Mouse (Mus musculus): ENCODE data around the gene Klkb1. TPM values are rescaled to one million over a fixed set of nuclear protein-coding genes. Genes with fewer than 3 reads are reported as not detected.
"Not testable (repeated sequence)": the region's sequence is repeated elsewhere in the genome, so short reads cannot be mapped to it uniquely, and the experiment has no call there.

Gene Klkb1
- total RNA-seq (2021): not detected
- long read RNA-seq, experiment 1: 0 reads
- long read RNA-seq, experiment 2: 0 reads

DNA sequence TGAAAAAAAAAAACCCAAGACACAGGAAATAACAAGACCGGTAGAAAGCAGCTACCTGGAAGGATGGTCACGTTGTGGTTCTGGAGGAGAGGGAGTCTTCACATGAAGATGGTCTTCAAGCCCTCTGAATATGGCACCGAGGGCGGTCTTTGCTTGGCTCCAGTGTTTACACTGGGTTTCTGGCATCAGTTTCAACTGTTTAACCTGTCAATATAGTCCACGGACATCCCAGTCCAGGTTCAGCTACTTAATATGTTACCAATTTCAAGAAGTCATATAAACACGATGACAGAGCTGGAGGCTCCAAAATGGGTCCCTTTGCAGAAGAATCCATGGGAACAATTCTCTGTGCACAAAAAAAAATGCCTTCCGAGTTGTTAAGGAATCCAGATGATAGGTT is at the start of gene Klkb1:
Gene Klkb1, minus strand, starts transcription at position 173 of the 400 bp plus-strand sequence.
- DNase-seq: no peak

DNA sequence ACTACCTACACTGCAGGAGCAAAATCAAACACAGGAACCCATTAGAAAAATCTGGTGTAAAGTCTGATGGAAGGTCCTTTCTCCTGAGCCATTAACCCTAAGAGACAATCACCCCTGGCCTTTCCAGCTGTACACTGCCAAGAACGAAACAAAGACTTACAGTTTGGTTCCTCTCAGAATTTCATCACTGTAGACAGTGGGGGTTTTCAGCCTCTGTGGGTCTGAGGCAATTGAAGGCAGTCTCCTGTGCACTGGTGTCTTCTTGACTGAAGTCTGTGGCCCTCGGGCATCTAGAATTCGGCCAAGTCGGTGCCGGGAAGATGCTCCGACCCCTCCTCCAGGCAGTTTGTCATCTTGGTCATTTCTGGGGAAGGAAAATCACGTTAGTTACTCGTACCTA is 49.6 kb upstream of the Klkb1 start:
- DNase-seq: no peak

DNA sequence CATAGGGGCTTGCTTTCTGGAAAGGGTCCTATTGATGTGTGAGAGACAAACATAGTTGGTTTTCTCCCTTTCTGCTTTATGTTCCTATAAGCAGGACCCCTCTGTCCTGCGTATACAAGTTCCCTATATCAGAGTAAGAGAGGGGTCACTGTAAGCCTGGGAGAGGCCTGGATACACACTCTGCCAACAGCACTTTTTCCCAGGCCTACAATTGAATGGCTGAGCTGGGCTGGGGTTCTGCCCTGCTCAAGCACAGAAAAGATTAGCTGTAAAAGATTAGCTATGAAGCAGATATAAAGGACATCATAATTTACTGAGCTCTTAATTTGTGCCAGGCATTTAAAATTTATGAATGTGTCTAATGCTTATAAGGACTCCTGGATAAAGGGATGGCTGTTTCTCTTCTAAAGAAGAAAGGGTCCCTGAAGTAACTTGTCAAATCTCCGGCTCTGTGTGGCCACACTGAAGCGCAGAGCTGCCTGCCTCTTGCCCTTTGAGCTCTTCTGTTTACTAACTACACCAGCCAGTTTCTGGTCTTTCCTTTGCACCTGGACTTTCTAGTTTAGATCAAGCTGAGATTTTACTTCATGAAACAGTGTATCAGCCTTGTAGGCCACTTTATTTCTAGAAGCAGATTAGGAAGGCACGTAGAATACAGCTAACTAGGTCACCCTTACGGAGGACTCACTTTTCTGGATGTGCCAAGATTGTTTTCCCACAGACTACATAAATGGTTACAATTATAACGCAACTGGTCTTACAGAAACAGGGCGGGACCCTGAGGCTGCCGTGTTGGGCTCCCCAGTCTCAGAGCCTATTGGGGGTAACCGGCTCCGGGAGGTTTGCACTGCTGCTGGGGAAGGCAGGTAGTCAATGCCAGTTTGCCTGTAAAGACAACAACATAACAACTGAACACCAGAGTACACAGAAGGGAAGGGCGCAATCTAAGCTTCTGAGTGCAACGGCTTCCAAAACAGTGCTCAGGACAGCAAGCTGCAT is 47.3 kb upstream of the Klkb1 start:
- DNase-seq: no peak

DNA sequence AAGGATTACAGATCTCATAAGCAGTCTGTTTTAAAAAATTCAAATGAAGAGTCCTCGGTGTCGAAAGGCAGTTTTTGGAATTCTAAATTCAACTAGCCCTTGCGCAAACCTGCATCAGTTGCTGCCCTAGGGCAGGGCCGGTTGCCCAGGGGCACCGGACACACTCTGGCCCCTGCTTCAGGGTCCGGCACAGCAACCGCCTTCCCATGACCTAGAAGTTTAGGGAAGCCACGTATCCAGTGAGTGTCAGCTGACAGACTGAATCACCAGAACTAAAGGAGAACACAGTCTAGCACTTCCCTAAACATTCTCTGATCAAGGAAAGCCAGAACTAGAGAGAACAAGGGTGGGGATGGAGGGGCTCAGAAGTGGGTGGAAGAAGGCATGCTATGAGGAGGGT is 38.8 kb upstream of the Klkb1 start:
- no peak for DNase-seq

DNA sequence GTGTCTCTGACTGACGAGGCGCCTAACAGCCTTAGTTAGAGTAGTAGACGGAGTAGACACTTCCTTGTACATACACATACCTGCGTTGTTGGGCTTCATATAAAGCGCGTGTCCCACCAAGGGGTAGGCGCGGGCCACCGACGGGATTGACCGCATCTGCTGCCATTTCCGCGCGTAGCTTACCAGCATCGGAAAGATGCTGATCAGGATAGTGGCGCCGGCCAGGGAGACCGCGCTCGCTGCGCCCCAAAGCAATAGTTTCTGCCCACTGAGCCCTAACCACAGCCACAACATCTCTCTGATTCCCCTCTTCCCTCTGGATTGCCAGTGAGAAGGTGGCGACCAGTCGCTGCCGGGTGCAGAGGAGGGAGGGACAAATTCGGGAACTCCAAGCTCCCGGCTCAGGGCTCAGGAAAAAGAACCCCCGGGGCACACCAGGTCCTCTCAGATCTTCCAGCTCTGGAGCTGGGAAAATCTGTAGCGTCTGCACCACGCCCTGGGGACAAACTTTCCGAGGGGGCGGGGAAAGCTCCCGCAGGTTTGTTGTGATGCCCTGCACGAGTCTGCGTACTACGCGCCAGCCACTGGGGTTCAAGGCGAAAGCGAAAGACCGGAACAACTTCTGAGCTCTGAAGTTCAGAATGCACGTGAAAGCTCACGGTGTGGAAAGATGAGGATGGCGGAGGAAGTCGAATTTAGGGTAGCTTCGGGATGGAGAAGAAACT is 38.2 kb upstream of the Klkb1 start, which contains the start of gene Cyp4v3:
Gene Cyp4v3, minus strand, starts transcription at position 532 of the 725 bp plus-strand sequence.
- peak; percentile 60 for DNase-seq

DNA sequence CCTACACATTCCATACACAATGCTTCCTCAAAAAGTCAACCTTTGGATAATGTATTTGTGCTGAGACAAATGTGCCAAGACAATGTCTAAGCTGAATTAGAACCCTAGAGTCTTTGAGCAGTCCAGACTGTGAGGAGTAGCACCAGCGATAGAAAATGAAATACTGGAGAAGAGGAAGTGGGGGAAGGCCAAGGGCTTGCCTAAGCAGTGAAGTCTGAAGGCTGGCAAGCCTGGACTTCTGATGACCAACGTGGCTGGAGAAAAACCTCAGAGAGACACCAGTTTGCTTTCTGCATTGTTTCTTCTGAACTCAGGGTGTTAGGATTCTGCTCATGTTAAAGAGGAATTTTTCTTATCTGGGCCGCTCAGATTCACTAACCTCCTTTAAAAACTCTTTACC is 36.2 kb upstream of the Klkb1 start:
- no peak for DNase-seq

DNA sequence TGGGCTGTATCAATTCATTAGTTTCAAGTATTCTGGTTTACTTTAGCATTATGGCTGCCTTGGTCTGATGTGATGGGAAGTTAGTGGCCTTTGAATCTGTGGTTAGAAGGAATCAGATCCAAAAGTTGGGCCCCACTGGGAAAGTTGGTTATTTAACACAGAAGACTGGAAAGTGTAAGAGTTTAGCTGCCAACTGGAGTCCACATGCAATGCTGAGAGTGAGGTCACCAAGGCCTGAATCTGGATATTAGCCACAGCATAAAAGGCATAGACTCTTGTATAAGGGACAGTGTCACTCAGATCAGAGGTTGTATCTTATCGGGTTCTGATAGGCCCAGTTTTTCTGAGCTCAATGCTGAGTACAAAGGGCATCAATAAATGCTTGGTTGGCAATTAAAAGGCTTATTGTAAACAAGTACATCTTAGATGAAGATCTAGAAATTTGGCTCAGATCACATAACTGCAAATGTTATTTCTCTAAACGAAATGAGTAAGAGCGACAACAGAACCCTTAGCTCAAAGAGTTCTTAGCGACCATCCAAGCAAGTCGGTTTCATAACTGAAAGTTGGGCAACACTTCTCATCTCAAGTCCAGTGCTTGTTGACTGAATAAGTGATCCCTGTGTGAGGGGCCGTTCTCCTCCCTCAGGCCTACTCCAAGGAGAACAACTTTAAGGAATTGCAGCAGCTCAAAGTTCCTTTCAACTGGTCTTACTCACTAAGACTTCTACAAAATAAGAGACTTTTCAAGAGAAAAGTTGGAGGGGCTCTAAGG is 34.7 kb upstream of the Klkb1 start:
- DNase-seq: no peak

DNA sequence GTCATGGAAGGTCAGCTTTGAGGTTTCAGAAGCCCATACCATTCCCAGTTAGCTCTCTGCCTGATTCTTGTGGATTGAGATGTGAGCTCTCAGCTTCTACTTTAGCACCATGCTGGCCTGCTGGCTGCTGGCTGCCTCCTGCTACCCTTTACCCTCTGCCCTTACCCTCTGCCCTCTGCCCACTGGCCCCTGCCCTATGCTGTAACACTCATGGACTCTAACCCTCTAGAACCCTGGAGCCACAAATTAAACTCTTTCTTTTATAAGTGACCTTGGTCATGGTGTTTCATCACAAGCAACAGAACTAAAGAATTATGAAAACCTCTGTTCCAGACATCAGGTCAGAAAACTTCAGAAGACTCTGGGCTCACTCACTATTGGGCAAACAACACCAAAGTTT is 32.4 kb upstream of the Klkb1 start:
- DNase-seq: not testable (repeated sequence)

DNA sequence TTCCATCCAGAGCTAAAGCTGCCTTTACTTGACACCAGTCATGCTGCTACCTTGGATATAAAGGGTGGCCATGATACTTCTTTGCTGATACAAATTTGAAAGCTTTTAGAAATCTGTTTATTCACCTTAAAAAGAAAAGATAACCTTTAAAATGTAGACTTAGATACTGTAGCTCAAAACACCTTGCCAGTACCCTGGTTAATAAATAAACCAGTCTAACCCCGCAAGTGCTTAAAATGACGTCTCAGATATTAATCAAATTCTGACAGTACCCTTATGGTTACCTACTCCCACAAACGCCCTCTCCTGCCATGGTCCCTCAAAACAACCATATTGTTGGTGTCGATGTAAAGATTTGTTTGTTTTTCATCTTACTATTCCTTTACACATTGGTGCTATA is 29.5 kb upstream of the Klkb1 start:
- DNase-seq: no peak

DNA sequence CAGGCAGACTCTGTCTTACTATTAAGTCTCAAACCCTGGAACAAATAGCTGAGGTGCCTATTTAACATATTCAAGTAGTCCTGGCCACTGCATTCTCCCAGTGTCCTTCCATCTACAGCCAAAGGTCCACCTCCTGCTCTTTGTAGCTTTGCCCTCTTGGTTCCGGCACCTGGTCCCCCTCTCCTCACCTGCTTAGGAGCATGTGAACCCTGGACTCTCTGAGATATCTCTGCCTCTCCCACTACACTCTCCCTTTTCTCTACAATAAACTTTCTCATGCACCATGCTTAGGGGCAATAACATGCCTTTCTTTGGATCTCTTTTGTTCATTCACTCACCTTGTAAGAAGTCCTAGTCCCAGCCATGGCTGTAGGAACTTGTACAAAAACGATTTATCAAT is 26.7 kb upstream of the Klkb1 start:
- no peak for DNase-seq

DNA sequence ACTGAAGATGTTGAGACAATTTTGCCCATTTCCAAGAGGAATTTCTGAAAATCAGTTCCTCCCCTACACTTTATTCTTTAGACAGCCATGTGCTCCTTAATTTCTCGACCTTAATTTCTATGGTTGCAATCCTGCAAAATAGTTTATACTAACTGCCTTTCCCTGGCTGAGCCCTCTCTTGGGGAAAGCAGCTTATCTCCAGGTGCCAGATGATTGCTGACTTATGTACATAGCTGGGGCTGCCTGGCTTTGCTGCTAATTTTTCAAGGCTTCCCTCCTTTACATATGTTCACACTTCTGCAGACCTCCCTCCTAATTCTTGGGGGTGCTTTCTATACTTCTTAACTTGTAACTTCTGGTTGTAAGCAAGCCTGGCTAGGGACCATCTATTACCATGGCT is 26.3 kb upstream of the Klkb1 start:
- DNase-seq: no peak

DNA sequence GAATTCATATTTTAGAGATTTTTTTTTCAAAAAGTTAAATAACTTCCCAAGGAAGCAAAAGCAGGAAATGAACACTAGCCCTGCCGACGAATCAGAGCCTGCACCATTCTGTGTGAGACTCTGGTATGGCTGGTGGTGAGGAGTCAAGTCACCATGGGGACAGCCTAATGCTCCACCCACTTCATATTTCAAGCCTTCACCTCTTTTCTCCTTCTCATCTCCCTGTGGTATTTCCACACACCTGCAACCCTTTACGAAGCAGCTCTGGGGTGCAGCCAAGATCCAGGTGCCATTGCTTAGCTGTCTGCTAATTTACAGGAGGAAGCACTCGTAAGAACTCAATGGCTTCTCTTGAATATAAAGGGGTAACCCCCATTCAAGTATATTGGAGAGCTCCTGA is 16.3 kb upstream of the Klkb1 start:
- DNase-seq: no peak

DNA sequence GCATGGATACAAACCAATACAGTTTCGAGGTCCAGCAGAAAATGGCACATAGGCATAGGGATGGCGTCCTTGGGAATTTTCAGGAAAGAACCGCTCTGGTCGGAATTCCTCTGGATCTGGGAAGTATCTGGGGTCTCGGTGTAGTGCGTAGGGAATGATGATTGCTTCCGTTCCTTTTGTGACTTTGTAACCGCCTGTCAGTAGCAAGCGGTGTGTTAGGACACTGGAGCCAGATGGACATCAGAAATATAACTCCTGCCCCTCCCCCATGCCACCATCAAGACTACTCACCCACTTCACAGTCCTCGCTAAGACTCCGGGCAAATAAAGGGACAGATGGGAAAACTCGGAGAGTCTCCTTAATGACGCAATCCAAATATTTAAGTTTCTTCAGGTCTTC is 13.7 kb upstream of the Klkb1 start, which contains the start of gene Gm45753:
Gene Gm45753, minus strand, starts transcription at position 101 of the 400 bp plus-strand sequence.
- DNase-seq: no peak

DNA sequence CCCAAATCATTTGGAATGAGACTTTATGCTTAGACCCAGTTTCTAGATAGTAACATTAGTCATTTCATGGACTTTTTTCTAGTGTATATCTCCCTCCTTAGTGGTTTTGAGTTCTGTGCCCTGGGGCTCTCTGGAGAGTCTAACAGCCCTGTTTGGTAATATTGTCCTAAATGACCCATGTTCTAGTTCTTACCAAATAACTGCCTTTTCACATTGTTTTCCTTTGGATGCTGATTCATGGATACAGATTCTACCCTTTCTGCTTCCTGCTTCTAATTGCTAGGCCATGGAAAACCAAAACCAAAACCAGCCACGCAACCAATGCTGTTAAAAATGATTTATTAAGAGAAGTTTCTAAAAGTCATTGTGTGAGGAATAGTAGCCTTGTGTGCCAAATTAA is 10.8 kb upstream of the Klkb1 start:
- no peak for DNase-seq

DNA sequence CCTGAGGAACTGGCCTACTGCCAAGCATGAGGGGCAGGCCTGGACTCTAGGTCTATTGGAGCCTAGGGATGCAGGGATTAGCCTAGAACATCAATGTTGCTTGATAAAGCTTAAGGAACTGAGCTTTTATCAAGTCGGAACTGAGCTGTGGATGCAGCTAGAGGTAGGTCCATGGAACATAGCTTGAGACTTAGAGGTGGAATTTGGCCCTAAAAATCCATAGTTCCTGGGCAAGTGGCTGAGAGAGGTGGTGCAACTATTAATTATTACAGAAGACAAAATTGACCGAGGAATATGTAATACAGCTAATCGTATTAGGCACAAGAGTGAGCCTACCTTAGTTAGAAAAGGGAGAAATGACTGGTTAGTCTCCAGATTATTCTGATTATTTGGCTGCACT is 9.7 kb upstream of the Klkb1 start:
- DNase-seq: no peak

DNA sequence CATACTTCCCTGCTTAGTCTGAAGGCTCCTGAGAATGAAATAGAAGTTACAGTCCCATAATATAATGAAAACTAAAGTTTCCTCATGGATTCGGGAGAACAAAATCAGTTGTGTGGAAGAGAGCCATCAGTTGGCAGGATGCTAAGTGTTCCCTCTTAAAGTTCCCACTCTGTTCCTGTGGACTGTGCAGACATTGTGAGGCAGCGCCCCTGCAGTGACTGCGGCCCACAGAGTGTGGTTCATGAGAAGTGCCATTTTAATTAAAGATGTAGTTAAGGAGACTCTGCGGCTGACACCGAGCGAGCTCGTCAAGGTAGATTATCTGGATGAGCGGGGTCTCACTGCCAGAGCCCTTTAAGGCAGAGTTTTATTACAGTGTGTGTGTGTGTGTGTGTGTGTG is 7.7 kb upstream of the Klkb1 start:
- no peak for DNase-seq

DNA sequence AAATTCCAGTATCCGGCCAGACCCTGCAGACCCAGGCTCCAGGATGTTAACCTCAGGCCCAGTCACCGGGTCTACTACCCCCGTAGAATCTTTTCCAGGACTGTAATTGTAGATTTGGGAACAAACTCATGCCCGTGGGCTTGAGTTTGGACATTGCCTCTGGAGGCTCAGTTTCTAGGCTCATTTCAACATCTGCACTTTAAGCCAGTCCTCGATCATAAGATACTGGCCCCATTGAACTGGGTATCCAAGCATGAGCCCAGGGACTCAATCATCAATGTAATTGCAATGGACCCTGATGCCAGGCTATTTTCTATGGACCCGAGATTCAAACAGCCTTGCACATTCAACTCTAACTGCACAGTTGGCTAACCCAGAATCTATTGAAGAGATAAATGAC is 617 bp upstream of the Klkb1 start:
- no peak for DNase-seq

DNA sequence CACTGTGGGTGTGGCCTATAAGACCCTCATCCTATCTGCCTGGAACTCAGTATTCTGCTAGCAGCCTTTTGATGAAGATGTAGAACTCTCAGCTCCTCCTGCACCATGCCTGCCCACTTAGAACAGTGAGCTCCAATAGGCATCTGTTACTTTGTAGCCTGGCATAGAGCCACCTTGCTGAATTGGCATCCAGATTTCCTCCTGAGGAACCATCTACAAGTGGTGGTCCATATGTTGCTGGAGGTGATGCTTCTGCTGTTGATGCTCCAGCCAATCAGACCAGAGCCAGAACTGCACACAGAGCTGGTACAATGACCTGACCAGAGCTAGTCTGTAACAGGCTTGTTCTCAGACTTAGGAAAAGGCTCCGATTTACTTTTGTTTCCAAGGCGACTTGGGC is 2.9 kb downstream of the Klkb1 start:
- no peak for DNase-seq

DNA sequence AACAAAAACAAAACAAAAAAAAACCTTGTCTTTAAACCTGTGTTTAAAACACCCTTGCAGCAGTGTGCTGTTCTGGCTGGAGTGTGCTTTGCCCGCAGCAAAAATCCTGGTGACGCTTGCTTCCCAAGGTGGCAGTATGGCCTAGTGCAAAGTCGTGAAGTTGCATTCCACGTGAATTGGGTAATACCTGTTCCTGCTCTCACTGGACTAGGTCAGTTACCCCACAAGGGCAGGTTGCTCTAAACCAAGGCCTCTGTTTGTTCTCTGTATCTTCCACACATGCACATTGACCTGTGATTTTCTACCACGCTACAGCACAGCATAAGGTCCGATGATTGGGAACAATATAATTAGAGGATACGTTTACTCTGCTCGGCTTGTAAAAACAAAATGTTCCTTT is 13.0 kb downstream of the Klkb1 start:
- DNase-seq: no peak

DNA sequence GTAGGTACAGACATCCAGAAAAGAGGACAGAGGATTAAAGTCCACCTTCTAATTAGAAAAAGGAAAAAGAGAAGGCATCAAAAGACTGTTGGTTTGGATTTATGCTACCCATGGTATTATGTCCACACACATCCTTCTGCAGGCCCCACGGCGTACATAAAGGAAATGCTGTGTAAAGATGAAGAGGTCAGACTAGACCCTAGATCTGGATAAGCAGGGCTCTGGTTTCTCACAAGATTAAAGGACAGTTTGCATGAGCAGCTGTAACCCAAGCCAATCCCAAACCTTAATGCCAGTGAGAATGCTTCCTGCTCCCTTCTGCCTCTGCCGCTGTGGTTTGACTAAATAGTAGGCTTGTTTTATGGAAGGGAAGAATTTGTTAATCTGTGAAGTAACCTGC is 17.2 kb downstream of the Klkb1 start:
- no peak for DNase-seq

DNA sequence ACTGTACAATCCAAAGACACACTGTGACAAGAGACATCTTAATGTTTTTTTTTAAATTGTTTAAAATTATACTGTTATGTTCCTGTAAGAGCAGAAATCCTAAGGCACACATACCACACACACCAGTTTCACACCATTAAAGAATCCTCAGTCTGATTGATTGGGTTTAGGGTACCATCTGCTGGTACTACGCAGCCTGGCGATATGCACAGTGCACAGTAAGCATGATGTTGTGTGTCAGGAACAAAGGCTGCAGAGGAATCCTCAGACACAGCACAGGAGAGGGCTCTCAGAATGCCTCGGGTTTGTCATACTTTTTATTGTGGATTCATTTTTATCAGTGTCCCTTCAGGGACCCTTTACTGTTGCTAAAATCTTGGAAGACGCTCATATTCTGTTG is 20.3 kb downstream of the Klkb1 start:
- DNase-seq: no peak

DNA sequence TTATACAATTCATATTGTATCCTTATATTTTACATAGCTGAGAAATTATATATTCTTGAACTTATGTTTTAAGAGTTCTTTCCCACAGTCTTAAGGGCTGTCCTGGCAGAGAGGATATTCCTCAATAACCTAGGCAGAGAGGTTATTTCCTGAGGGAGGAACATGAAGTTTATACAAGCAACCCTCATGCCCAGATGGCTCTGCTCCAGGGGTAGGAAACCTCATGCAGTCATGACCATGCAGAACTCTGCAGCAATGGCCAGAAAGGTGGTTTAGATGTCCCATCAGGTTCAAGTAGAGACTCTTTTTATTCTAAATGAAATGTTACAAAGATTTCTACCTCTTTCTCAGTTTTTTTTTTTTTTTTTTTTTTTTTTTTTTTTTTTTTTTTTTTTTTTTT is 25.6 kb downstream of the Klkb1 start:
- no peak for DNase-seq

Measured in gastrocnemius, postnatal 25 days (tissue).